ENCODE assay signal across 8 mouse cellular contexts in the genomic region with DNA sequence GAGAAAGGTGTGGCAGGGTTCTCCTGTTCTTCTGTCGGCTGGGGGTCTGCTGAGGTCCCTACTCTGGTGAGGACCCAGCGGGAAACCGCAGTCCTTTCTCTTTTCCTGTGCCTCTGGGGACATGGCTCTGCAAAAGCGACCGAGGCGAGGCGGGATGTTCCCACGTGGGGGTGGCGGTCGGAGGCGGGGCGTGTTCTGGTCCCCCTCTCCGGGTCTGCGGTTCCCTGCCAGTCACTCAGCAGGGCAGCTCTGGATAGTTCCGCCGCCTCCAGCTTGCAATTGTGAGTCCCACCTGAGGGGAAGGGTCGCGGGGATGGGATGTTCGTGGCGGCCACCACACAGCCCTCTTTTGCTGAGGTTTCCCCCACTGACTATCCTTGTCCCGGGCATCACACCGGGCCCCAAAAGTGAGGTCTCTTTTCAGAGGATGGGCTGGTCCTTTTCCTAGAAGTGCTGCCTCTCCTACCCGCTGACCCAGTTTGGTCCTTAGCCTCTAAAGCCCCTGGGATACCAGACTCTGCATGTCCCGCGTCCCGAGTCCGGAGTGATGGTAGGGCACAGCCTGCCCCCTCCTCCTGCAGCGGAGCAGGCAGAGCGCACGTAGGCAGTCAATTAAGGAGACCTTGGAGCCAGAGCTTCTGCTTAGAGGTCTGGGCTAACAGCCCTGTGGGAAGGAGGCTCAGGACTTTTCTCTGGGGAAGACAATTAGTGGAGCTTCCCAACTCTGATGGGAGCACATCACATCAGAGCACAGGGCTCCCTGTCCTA. TPM values are rescaled to one million over a fixed set of nuclear protein-coding genes. Genes with fewer than 3 reads are reported as not detected.
DNase-seq lines count a peak whose midpoint lies in the region; ATAC-seq and TF ChIP-seq lines count a peak whose summit lies in the region.

A gene (plus strand): TSS at position 230 of the 768 bp plus-strand sequence.

- WGBS in intestine, postnatal 0 days, result 18% methylated on average over 30 of the region's 30 CpGs

- peak; percentile 37 for DNase-seq in CD4-positive, CD25-positive, alpha-beta regulatory T cell, adult 2 months (ENCODE audit: low read depth, low spot score)
- DNase-seq in heart, adult 18-20 months, result peak in 1 of 2 experiments; percentile 51
- no peak for DNase-seq in urinary bladder, postnatal 10 days (ENCODE audit: low spot score)
- DNase-seq in ovary, postnatal 36 days (ENCODE audit: low spot score), result no peak

- no peak within 1 kb of the TSS for H3K27ac ChIP-seq in intestine, postnatal 0 days (ENCODE audit: low read depth, low read length)

- peak within 1 kb of the TSS; percentile 61 for H3K4me2 ChIP-seq in intestine, postnatal 0 days (replicated peaks; ENCODE audit: low read depth)

- no peaks in the 10 kb centered on the region for H3K36me3 ChIP-seq in intestine, postnatal 0 days (ENCODE audit: control insufficient read depth, insufficient read depth)

- H3K9me3 ChIP-seq in intestine, postnatal 0 days (ENCODE audit: control insufficient read depth), result no peaks in the 10 kb centered on the region

- no peak within 1 kb of the TSS for H3K9ac ChIP-seq in intestine, postnatal 0 days (ENCODE audit: low read depth, low read length)

- ATAC-seq in CD4-positive, CD25-positive, alpha-beta regulatory T cell, adult 4 months, result no peak
- no peak for ATAC-seq in intestine, postnatal 0 days
- 0 out of 2 replicates have a peak, but pooled peaks have one; percentile 29 for ATAC-seq in megakaryocyte, adult 5-6 weeks (ENCODE audit: poor library complexity, severe bottlenecking)
- no peak for ATAC-seq in frontal cortex, adult (ENCODE audit: low TSS enrichment)

- no peaks in the 10 kb centered on the region for H3K27me3 ChIP-seq in intestine, postnatal 0 days (replicated peaks; ENCODE audit: control insufficient read depth, insufficient read depth, low read length)

- H3K4me1 ChIP-seq in intestine, postnatal 0 days (replicated peaks; ENCODE audit: control insufficient read depth, insufficient read depth, low read length), result no peaks in the 10 kb centered on the region

- peak within 1 kb of the TSS; percentile 11 for H3K4me3 ChIP-seq in intestine, postnatal 0 days (ENCODE audit: low read depth, low read length)

- no peak for TF ChIP-seq CTCF in intestine, postnatal 0 days (IDR thresholded peaks at IDR 0.05; ENCODE audit: low read depth)

RNA-seq across cellular contexts. Expression of the gene that starts here (rescaled TPM):
- polyA plus RNA-seq in CD4-positive, CD25-positive, alpha-beta regulatory T cell, adult 4 months (2017; shearing (Covaris generic)), result under 1 TPM in 1 of 2 experiments, not detected in 1; 0.46 TPM
- 10 to 100 TPM; 11.9 to 15.2 TPM for total RNA-seq in heart, adult 18-20 months (2021)
- 9.3 and 9.5 TPM in 2 replicates for polyA plus RNA-seq in intestine, postnatal 0 days (2015; fragmentation: Nextera tagmentation; extraction: Ambion mirVana)
- total RNA-seq in megakaryocyte, adult 5-6 weeks (2015), result 0.20 and 0.55 TPM in 2 replicates
- total RNA-seq in megakaryocyte, adult 5-6 weeks (2017), result 0.41 TPM in 1 of 2 replicates, not detected in the other

Comparison
In these comparisons a context has a peak if more than half of its experiments do, and no peak if none do; other contexts are left out.
1. RNA of the gene that starts here (total RNA-seq): 11.9 to 15.2 TPM in heart, adult 18-20 months; 0.20 to 0.55 TPM in megakaryocyte, adult 5-6 weeks; every median in the first group is over 4 times any median in the second.
2. Peak in ATAC-seq in megakaryocyte, adult 5-6 weeks; RNA of the gene not detected or under 1 TPM.